Mouse (Mus musculus) adrenal gland, postnatal 14 days (tissue): Measurements from ENCODE around the gene Mast1. TPM values are rescaled to one million over a fixed set of nuclear protein-coding genes. Genes with fewer than 3 reads are reported as not detected.

ENCODE experiments used
- DNase-seq: peaks from one replicate; pipeline ENCODE4 v3.0.0; 2021; ENCODE audit warnings: mixed read lengths
- total RNA-seq: library from RNA; stranded (reverse); gene quantifications from 2 replicates; pipeline ENCODE4 v1.2.3, GENCODE M21; 2021

Gene Mast1
- total RNA-seq, 1 experiment from 2014 or later: 1.2 TPM

GRCm38 (mm10) chr8:84943699-84944098 lies 6.5 kb upstream of the Mast1 start:
- no peak for DNase-seq

GRCm38 (mm10) chr8:84937620-84938485 lies 694 bp upstream of the Mast1 start:
- no peak for DNase-seq

GRCm38 (mm10) chr8:84936041-84936961 lies 858 bp downstream of the Mast1 start:
- no peak for DNase-seq

GRCm38 (mm10) chr8:84935489-84935888 lies 1.7 kb downstream of the Mast1 start:
- no peak for DNase-seq

GRCm38 (mm10) chr8:84934860-84935259 lies 2.3 kb downstream of the Mast1 start:
- DNase-seq: peak; percentile 43

- no peak for DNase-seq
These were observed 3.2 kb downstream of the Mast1 start for GRCm38 (mm10) chr8:84933767-84934559.

- no peak for DNase-seq
These were observed 6.6 kb downstream of the Mast1 start for GRCm38 (mm10) chr8:84930582-84930981.

GRCm38 (mm10) chr8:84928456-84929306 lies 8.5 kb downstream of the Mast1 start:
- DNase-seq: peak; percentile 81

GRCm38 (mm10) chr8:84927513-84927912 lies 9.6 kb downstream of the Mast1 start:
- no peak for DNase-seq

GRCm38 (mm10) chr8:84925557-84925956 lies 11.6 kb downstream of the Mast1 start:
- DNase-seq: no peak

GRCm38 (mm10) chr8:84921596-84921995 lies 15.6 kb downstream of the Mast1 start:
- DNase-seq: no peak

GRCm38 (mm10) chr8:84918646-84919045 lies 18.5 kb downstream of the Mast1 start:
- no peak for DNase-seq

- no peak for DNase-seq
These were observed 19.4 kb downstream of the Mast1 start for GRCm38 (mm10) chr8:84917781-84918180.

- DNase-seq: no peak
These were observed 21.9 kb downstream of the Mast1 start for GRCm38 (mm10) chr8:84915269-84915668.

GRCm38 (mm10) chr8:84913960-84914359 lies 23.2 kb downstream of the Mast1 start:
- DNase-seq: peak; percentile 43

- no peak for DNase-seq
These were observed 23.7 kb downstream of the Mast1 start for GRCm38 (mm10) chr8:84913502-84913900.

- DNase-seq: peak; percentile 80
These were observed 24.2 kb downstream of the Mast1 start for GRCm38 (mm10) chr8:84912895-84913501.

GRCm38 (mm10) chr8:84912391-84912790 lies 24.8 kb downstream of the Mast1 start:
- no peak for DNase-seq

GRCm38 (mm10) chr8:84911854-84912253 lies 25.3 kb downstream of the Mast1 start:
- DNase-seq: no peak

GRCm38 (mm10) chr8:84910551-84910950 lies 26.6 kb downstream of the Mast1 start:
- no peak for DNase-seq

- no peak for DNase-seq
These were observed 27.2 kb downstream of the Mast1 start for GRCm38 (mm10) chr8:84909949-84910348.
